Mouse (Mus musculus) testis, adult 2 months (tissue): ENCODE results near the gene Timm8b.

ENCODE experiments used
- CTCF ChIP-seq: fragments of 200-500 bp; IDR thresholded peaks from 2 replicates; pipeline ENCODE4 v1.5.1; 2012; ENCODE audit warnings: low read depth, mild to moderate bottlenecking, inconsistent platforms, low read length, moderate library complexity; ENCODE audit not compliant: control insufficient read depth, insufficient read depth, insufficient replicate concordance
- POLR2A ChIP-seq: fragments of 200-500 bp; IDR thresholded peaks from 2 replicates; pipeline ENCODE4 v1.6.1; 2012; ENCODE audit warnings: low read depth, mild to moderate bottlenecking, inconsistent platforms, low read length, moderate library complexity; ENCODE audit not compliant: control insufficient read depth

GRCm38 (mm10) chr9:50601536-50601935, 2.2 kb upstream of the Timm8b start:
- no peak for TF ChIP-seq POLR2A
- TF ChIP-seq CTCF = no peak
